Mouse (Mus musculus) cerebellum, adult 2 months (tissue): ENCODE data around the gene Bcl9l. TPM values are rescaled to one million over a fixed set of nuclear protein-coding genes. Genes with fewer than 3 reads are reported as not detected.

Source experiments
- DNase-seq, 2 experiments: peaks; one replicate each; pipeline ENCODE4 v3.0.0; 2021
- H3K27ac ChIP-seq: fragments of 200-500 bp; 2 replicates; pipeline ENCODE4 v1.5.1; 2012; ENCODE audit warnings: low read length, control low read depth, inconsistent platforms; ENCODE audit not compliant: insufficient read depth
- H3K27me3 ChIP-seq: fragments of 200-500 bp; 2 replicates; pipeline ENCODE4 v1.6.1; 2012; ENCODE audit warnings: inconsistent platforms, mild to moderate bottlenecking, low read length, moderate library complexity; ENCODE audit not compliant: control insufficient read depth, insufficient read depth
- H3K4me1 ChIP-seq: fragments of 200-500 bp; 2 replicates; pipeline ENCODE4 v1.6.1; 2011; ENCODE audit warnings: low read length; ENCODE audit not compliant: control insufficient read depth, insufficient read depth
- H3K4me3 ChIP-seq: fragments of 200-500 bp; replicated peaks from 2 replicates; pipeline ENCODE3; 2011; ENCODE audit warnings: mild to moderate bottlenecking, low read depth, low read length, control low read depth; ENCODE audit not compliant: insufficient read depth
- CTCF ChIP-seq: fragments of 200-500 bp; IDR thresholded peaks from 2 replicates; pipeline ENCODE4 v1.5.1; 2011; ENCODE audit warnings: low read depth, mild to moderate bottlenecking, control low read depth, low read length, moderate library complexity, borderline replicate concordance; ENCODE audit not compliant: insufficient read depth
- POLR2A ChIP-seq: fragments of 200-500 bp; IDR thresholded peaks from 2 replicates; pipeline ENCODE4 v1.6.1; 2011; ENCODE audit warnings: low read length, control low read depth, borderline replicate concordance; ENCODE audit not compliant: insufficient read depth
- WGBS: fragments of 180-500 bp; shearing (Covaris S2); methylation state at CpG from one replicate; pipeline ENCODE4 v1.1.7; 2018; 5-methylcytosine and 5-hydroxymethylcytosine counted together
- polyA plus RNA-seq: library from polyadenylated mRNA; depleted of rRNA; stranded (reverse); fragments of >200 nt; gene quantifications from 2 replicates; pipeline ENCODE4 v1.2.3, GENCODE M21; 2012

Gene Bcl9l
- polyA plus RNA-seq, 1 experiment: 22.3 TPM

DNA sequence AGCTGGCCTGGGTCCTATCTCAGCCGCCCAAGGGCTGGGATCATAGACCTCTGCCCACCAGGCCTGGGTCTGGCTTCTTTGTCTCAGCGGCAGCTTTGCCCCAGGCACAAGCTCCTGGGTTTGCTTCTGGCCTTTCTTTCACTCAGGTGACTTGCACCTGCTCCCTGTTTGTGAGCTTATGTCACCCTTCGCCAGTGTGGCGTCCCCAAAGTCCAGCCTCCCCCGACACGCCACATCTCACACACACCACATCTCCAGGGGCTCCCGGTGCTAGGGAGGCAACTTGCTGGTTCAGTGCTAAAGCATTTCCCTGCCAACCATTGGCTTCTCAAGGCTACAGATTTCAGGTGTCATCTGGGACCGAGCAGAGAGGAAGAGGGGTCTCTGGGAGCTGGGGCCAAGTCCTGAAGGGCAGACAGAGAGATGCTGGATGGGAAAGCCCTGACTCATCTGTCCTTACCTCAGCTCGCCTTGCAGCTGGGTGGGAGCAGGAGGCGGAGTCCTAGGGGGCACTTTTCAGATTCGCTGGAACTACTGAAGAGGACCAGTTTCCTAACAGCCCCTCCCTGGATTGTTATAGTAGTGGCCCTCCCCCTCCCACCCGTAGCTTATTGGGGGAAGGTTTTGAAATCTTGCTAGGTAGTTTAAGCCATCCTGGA, 14.3 kb downstream of the Bcl9l start:
- peaks cover 72% of the 10 kb centered on the region for H3K4me1 ChIP-seq

DNA sequence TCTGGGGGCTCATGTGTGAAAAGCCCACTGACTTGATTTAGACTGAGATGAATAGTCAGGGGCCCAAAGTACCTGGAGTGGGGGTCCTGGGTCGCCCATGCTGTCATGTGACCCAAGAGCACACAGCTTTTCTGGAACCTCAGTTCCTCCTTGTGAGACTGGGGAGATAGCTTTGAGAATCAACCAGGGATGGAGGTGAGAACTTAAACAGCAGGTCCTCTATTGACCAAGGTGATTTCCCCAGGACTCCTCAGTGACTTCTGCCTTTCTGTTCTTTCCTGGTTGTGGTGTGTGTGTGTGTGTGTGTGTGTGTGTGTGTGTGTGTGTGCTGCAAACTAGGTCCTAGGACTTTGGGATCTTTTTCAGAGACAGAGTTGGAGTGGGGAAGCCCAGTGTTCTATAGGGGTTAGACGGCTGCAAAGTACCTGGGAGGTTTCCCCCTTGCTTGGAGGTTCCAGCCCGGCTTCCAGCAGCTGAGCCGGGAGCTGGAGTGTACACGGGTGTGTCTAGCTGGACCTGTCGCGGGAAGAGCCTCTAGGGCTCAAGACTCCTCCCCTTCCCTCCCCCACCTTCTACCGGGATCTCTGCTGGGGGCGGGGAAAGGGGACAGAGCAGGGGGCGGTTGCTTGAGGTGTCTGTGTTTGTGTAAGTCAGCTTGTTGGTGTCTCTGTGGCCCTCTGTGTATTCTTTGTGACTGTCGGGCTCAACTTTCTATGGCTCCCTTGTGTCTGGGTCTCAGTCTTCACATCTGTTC, 15.2 kb downstream of the Bcl9l start:
- 18% methylated on average over 11 of the region's 11 CpGs for WGBS
- no peak overlapping the region for H3K4me3 ChIP-seq
- no peaks in the 10 kb centered on the region for H3K27me3 ChIP-seq
- TF ChIP-seq POLR2A (no peak), CTCF (no peak)
- H3K4me1 ChIP-seq: peaks cover 64% of the 10 kb centered on the region
- H3K27ac ChIP-seq: no peak overlapping the region
- peak in 1 of 2 experiments; percentile 44 for DNase-seq

More for the DNA sequence above, 14.3 kb downstream of the Bcl9l start:
- H3K27ac ChIP-seq: no peak overlapping the region
- H3K27me3 ChIP-seq: no peaks in the 10 kb centered on the region
- 63% methylated on average over 12 of the region's 12 CpGs for WGBS
- no peak overlapping the region for H3K4me3 ChIP-seq
- peak in 1 of 2 experiments; percentile 17 for DNase-seq
- TF ChIP-seq POLR2A: no peak
- TF ChIP-seq CTCF: no peak

DNA sequence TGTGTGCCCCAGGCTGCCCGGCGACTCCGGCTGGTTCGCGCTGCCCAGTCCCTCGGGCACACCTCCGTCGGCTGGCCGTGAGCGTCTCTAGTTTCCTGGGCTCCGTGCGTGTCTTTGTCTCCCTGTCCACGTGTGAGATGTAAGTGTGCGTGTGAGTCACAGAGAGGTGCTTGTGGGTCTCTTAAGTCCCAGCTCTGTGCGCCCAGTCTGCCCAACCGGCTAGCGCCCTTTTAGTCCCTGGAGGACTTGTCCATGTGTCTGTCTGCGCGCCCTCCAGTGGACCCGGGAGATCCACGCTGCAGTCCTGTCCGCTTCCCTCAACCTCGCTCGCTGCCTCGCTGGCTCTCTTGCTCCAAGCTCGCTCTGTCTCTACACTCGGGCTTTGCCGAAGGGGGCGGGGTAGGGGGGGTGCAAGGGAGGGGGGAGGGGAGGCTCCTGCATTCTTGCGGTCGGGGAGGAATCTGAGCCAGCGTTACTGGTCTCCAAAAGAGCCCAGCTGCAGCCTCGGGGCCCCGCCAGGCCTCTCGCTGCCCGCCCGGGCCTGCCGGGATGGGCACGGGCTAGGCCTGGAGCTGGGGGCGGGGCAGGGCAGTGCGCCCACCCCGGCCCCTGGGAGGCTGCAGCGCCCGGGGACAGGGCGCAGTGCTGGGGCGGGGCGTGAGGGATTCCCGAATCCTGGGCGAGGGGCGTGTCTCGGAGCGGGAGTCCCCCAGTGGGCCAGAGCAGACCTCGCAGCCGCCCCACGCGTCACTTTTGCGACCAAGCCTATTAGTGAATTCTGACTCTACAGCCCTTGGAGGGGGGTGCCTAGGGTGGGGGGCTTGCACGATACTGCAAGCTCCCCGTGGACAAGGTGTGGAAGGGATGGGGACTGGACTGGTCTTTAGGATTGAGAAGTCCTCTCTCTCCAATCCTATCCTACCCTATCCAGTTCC, 16.1 kb downstream of the Bcl9l start:
- Histone ChIP-seq H3K27me3 (no peaks in the 10 kb centered on the region), H3K4me3 (peak overlapping the region; percentile 14), H3K27ac (peak overlapping the region; percentile 86), H3K4me1 (peaks cover 57% of the 10 kb centered on the region)
- TF ChIP-seq POLR2A: no peak
- peak; percentile 38; the same call in 1 of the 2 replicates for TF ChIP-seq CTCF
- DNase-seq: peak; percentile 72 to 74
- WGBS: 3% methylated on average over 58 of the region's 59 CpGs

DNA sequence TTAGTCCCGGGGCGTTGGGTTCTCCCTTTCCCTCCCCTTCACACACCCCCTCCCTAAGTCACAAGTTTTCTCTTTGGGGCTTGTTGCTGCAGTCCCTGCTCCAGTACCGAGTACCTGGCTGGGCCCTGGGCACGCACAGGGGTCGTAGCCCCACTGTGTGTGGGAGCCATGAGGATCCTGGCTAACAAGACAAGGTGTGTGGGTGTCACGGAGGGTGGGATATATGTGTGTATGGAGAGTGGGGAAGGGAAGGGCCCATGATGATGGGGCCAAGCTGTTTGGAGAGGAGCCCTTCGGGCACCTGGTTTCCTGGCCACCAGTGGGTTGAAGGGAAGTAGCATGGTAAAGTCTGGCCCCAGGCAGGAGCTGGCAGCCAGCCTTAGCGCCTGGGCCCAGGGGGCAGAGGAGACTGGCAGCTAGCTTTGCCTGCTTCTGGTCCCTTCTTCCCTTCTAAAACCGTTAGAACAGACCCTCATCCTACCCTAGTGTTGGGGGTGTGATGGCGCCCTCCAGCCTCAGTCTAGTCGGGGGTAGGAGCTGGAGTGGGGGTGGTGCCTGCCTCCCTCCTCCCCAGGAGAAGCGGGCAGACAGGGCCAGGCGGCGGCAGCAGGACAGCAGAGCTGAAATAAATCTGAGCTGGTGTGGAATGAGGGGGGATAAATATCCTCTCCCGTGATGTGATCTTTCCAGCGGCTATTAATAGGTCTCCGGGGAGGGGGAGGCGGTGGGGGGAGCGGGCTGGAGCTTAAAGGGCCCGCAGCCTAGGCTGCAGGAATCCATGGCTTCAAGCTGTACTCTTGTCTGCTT, 16.9 kb downstream of the Bcl9l start:
- H3K4me3 ChIP-seq: peak overlapping the region; percentile 48
- no peaks in the 10 kb centered on the region for H3K27me3 ChIP-seq
- H3K4me1 ChIP-seq: peaks cover 48% of the 10 kb centered on the region
- peak overlapping the region; percentile 86 for H3K27ac ChIP-seq
- 4% methylated on average over 20 of the region's 20 CpGs for WGBS
- no peak for TF ChIP-seq CTCF
- peak; percentile 14; the same call in 1 of the 2 replicates for TF ChIP-seq POLR2A
- DNase-seq: peak; percentile 78 to 82

DNA sequence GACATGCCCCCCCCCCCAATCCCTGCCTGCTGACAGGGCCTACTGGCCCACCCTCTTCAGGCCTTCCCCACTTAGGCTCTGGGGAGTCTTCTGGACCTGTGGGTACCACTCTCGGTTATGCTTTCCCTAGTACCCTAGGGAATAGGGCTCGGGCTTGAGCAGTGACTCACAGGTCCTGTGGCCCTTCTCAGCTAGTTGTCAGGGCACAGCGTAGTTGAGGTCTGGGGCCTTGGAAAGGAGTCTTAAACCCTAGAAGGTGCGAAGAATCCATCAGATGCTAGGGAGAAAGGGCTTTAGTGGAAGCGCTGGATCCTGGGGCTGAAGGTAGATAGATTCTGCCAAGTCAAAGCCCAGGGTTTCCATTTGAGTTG, 17.5 kb downstream of the Bcl9l start:
- no peak for TF ChIP-seq CTCF
- no peak for TF ChIP-seq POLR2A

DNA sequence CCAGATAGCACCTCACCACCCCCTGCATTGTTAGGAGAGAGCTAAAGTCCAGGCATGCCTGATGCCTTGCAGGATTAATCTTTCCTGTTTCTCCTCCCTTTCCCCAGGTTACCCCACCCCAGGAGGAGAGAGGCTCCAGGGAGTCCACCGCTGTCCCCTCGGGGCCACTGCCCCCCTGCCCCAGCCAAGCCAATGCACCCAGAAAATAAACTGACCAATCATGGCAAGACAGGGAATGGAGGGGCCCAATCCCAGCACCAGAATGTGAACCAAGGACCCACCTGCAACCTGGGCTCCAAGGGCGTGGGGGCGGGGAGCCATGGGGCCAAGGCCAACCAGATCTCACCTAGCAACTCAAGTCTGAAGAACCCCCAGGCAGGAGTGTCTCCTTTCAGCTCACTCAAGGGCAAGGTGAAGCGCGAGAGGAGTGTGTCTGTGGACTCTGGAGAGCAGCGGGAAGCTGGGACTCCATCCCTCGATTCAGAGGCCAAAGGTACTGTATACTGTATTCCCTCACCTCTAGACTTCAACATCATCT, 18.1 kb downstream of the Bcl9l start:
- no peak overlapping the region for H3K4me3 ChIP-seq
- no peaks in the 10 kb centered on the region for H3K27me3 ChIP-seq
- H3K27ac ChIP-seq: no peak overlapping the region
- H3K4me1 ChIP-seq: peaks cover 43% of the 10 kb centered on the region
- WGBS: 65% methylated on average over 8 of the region's 8 CpGs
- peak in 1 of 2 experiments; percentile 11 for DNase-seq
- TF ChIP-seq POLR2A (no peak), CTCF (no peak)

More for the DNA sequence above, 17.5 kb downstream of the Bcl9l start:
- Histone ChIP-seq H3K4me3 (no peak overlapping the region), H3K27me3 (no peaks in the 10 kb centered on the region), H3K27ac (peak overlapping the region; percentile 86; the same call in 1 of the 2 replicates), H3K4me1 (peaks cover 45% of the 10 kb centered on the region)
- WGBS: 23% methylated on average over 5 of the region's 5 CpGs
- peak; percentile 39 to 51 for DNase-seq
